Mouse (Mus musculus) hindbrain, embryonic 16.5 days (tissue): ENCODE results near the gene Cga. TPM values are rescaled to one million over a fixed set of nuclear protein-coding genes. Genes with fewer than 3 reads are reported as not detected.

Experiments used
- ATAC-seq: fragments of 200-750 bp; cut with Nextera tagmentation; 2 replicates; pipeline ENCODE4 v1.8.0; 2017; ENCODE audit warnings: moderate TSS enrichment, moderate library complexity
- H3K27ac ChIP-seq: fragments of 300-500 bp; sonication (generic); 2 replicates; pipeline ENCODE4 v1.5.1; 2014; ENCODE audit warnings: low read depth, mild to moderate bottlenecking, control low read depth, low read length, moderate library complexity
- H3K27me3 ChIP-seq: fragments of 300-500 bp; sonication (generic); replicated peaks from 2 replicates; pipeline ENCODE4 v1.6.1; 2014; ENCODE audit warnings: low read length; ENCODE audit not compliant: control insufficient read depth, insufficient read depth
- H3K36me3 ChIP-seq: fragments of 300-500 bp; sonication (generic); 2 replicates; pipeline ENCODE4 v1.6.1; 2014; ENCODE audit warnings: mild to moderate bottlenecking, low read length, moderate library complexity, mixed read lengths; ENCODE audit not compliant: control insufficient read depth, insufficient read depth
- H3K4me1 ChIP-seq: fragments of 300-500 bp; sonication (generic); 2 replicates; pipeline ENCODE4 v1.6.1; 2014; ENCODE audit warnings: low read depth, low read length; ENCODE audit not compliant: control insufficient read depth, insufficient read depth
- H3K4me2 ChIP-seq: fragments of 300-500 bp; sonication (generic); 2 replicates; pipeline ENCODE4 v1.6.1; 2014; ENCODE audit warnings: mild to moderate bottlenecking, low read length, control low read depth, moderate library complexity
- H3K4me3 ChIP-seq: fragments of 300-500 bp; sonication (generic); 2 replicates; pipeline ENCODE4 v1.5.1; 2014; ENCODE audit warnings: mild to moderate bottlenecking, low read length, control low read depth, moderate library complexity
- H3K9ac ChIP-seq: fragments of 300-500 bp; sonication (generic); 2 replicates; pipeline ENCODE4 v1.6.1; 2014; ENCODE audit warnings: low read depth, mild to moderate bottlenecking, control low read depth, low read length, moderate library complexity
- H3K9me3 ChIP-seq: fragments of 300-500 bp; sonication (generic); 2 replicates; pipeline ENCODE4 v1.6.1; 2014; ENCODE audit warnings: mild to moderate bottlenecking, low read length, moderate library complexity; ENCODE audit not compliant: control insufficient read depth
- WGBS: fragments of 180-500 bp; shearing (Covaris S2); extraction: QIAGEN DNeasy Blood & Tissue Kit; methylation state at CpG from one replicate; pipeline ENCODE4 v1.1.7; 2014; 5-methylcytosine and 5-hydroxymethylcytosine counted together
- polyA plus RNA-seq: library from polyadenylated mRNA; unstranded; fragments of >200 nt; fragmentation: Nextera tagmentation; extraction: Ambion mirVana; gene quantifications from 2 replicates; pipeline ENCODE4 v1.2.1, GENCODE M21; 2015

The Cga gene
- polyA plus RNA-seq, 1 experiment from 2014 or later, result 0.48 TPM

- WGBS, result 57% methylated on average over 9 of the region's 9 CpGs
- Histone ChIP-seq H3K4me2 (peak overlapping the region; percentile 84), H3K36me3 (no peaks in the 10 kb centered on the region), H3K9ac (peak overlapping the region; percentile 93; the same call in 1 of the 2 replicates), H3K27me3 (peaks cover 4% of the 10 kb centered on the region), H3K27ac (peak overlapping the region; percentile 94; the same call in 1 of the 2 replicates), H3K4me3 (no peak overlapping the region; the same call in 1 of the 2 replicates), H3K4me1 (peaks cover 20% of the 10 kb centered on the region), H3K9me3 (no peaks in the 10 kb centered on the region)
- no peak for ATAC-seq
Observed at GRCm38 (mm10) chr4:34885631-34886351, 7.8 kb upstream of the Cga start.

DNA sequence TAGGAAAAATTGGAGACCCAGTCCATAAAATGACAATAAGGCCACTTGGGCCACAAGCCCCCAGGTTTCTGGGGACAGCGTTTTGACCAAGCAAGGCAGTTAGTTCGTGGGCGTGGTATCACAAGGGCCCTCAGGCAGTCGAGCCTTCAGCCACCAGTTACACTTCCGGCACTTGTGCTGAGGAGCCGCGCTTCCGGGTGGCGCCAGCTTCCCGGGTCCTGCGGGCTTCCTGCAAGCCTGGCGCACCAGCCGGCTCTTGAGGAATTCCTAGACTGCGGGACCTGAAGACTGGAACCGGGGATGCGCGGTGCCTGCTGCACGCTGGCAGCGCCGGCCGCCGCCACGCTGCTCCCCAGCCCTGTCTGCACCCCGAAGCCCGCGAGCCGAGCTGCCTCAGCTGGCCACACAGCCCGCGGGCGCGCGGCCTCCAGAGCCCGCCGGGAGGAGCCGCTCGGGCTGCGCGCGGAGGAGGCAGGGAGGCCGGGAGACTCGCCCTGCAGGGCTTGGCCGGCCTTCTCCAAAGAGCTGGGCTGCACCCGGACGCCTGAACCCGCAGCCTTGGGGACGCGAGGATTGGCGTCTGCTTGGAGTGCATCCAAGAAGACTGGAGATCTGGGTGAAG is 7.0 kb upstream of the Cga start:
- H3K9ac ChIP-seq, result peak overlapping the region; percentile 93
- peak overlapping the region; percentile 87 for H3K4me3 ChIP-seq
- peak; percentile 78 for ATAC-seq
- under 1% methylated on average over 47 of the region's 48 CpGs for WGBS
- H3K27ac ChIP-seq, result peak overlapping the region; percentile 94
- H3K27me3 ChIP-seq, result peaks cover 4% of the 10 kb centered on the region
- H3K36me3 ChIP-seq, result no peaks in the 10 kb centered on the region
- H3K4me2 ChIP-seq, result peak overlapping the region; percentile 84
- H3K9me3 ChIP-seq, result no peaks in the 10 kb centered on the region
- peaks cover 11% of the 10 kb centered on the region for H3K4me1 ChIP-seq

DNA sequence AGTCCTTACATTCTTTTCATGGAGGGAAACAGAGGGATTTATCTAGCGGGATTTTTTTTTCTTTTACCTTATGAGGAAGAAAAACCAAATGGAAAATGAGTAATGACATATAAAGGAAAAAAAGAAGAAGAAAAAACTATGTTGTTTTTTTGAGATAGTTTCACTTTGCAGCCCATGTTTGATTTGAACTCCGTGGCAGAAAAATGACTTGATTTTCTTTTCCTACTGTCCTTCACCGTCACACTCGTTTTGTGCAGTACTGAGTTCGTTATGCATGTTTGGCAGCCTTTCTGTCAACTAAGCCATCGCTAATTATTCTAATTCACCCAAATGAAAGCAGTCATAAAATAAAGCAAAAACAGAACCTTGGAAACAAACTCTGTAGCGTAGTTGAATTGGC is 6.3 kb upstream of the Cga start:
- H3K9me3 ChIP-seq, result no peaks in the 10 kb centered on the region
- 6% methylated on average over 7 of the region's 7 CpGs for WGBS
- peaks cover 4% of the 10 kb centered on the region for H3K27me3 ChIP-seq
- ATAC-seq, result no peak
- H3K4me1 ChIP-seq, result peaks cover 9% of the 10 kb centered on the region
- no peaks in the 10 kb centered on the region for H3K36me3 ChIP-seq
- peak overlapping the region; percentile 93 for H3K9ac ChIP-seq
- H3K27ac ChIP-seq, result peak overlapping the region; percentile 94; the same call in 1 of the 2 replicates
- H3K4me2 ChIP-seq, result peak overlapping the region; percentile 84
- H3K4me3 ChIP-seq, result peak overlapping the region; percentile 87

DNA sequence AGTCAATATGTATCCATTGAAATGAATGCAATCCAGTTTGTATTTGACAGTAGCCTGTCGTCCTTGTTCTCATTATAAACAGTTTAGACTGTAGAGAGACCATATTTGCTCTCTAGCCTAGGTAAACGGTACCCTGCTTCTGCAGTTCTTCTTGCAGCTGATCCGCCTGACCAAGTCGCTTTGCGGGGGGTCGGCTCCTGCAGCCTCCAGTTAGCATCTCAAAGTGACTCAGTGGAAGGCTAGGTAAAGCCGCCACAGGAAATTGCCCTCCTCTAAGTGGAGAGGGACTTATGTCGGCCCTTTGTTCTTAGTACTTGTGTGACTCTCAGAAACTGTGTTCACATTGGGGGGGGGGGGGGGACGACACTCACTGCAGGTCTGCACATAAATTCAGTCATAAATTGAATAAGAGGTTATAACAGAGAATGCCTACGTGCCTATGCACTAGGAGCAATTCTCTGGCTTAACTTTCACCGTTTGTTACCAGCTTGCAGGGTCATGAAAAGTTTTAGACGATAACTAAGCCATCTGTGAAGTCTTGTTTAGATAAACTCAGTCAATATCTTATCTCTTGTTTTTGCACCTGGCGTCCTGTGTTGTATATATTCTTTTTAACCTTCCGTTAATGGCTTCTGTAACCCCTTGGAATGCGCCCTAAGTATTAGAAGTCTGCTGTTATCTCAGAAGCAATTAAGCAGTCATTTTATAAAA is 4.3 kb upstream of the Cga start:
- H3K27ac ChIP-seq, result no peak overlapping the region
- H3K4me1 ChIP-seq, result peaks cover 4% of the 10 kb centered on the region
- H3K4me3 ChIP-seq, result no peak overlapping the region
- 13% methylated on average over 15 of the region's 15 CpGs for WGBS
- no peak for ATAC-seq
- no peak overlapping the region for H3K9ac ChIP-seq
- peaks cover 4% of the 10 kb centered on the region for H3K27me3 ChIP-seq
- H3K4me2 ChIP-seq, result no peak overlapping the region
- H3K36me3 ChIP-seq, result no peaks in the 10 kb centered on the region
- H3K9me3 ChIP-seq, result no peaks in the 10 kb centered on the region

GRCm38 (mm10) chr4:34889812-34890185 is 3.8 kb upstream of the Cga start:
- H3K4me3 ChIP-seq, result no peak overlapping the region
- peaks cover 4% of the 10 kb centered on the region for H3K4me1 ChIP-seq
- H3K4me2 ChIP-seq, result no peak overlapping the region
- H3K36me3 ChIP-seq, result no peaks in the 10 kb centered on the region
- WGBS, result 27% methylated on average over 2 of the region's 2 CpGs
- H3K9ac ChIP-seq, result no peak overlapping the region
- H3K9me3 ChIP-seq, result no peaks in the 10 kb centered on the region
- no peak for ATAC-seq
- H3K27ac ChIP-seq, result no peak overlapping the region
- peaks cover 4% of the 10 kb centered on the region for H3K27me3 ChIP-seq

DNA sequence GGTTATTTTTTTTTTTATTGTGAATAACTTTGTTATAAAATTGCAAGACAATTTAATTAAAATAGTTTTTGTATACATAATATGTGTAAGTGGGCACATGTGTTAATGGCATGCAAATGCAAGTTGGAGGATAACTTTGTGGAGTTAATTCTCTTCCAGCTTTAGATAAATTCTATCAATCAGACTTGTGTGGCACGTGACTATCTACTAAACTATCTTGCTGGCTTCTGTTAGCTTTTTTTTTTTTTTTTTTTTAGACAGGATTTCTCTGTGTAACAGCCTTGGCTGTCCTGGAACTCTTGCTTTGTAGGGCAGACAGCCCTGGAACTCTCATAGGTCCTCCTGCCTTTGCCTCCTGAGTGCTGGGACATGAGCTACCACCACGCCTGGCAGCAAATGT is 4.9 kb downstream of the Cga start:
- WGBS, result 78% methylated on average over 2 of the region's 2 CpGs
- no peak for ATAC-seq
- Histone ChIP-seq H3K4me2 (no peak overlapping the region), H3K4me3 (no peak overlapping the region), H3K4me1 (no peaks in the 10 kb centered on the region), H3K27ac (no peak overlapping the region), H3K36me3 (no peaks in the 10 kb centered on the region), H3K9me3 (no peaks in the 10 kb centered on the region), H3K27me3 (no peaks in the 10 kb centered on the region), H3K9ac (no peak overlapping the region)

- WGBS, result 88% methylated on average over 1 of the region's 1 CpGs
Observed at GRCm38 (mm10) chr4:34899322-34899721, 5.7 kb downstream of the Cga start.

DNA sequence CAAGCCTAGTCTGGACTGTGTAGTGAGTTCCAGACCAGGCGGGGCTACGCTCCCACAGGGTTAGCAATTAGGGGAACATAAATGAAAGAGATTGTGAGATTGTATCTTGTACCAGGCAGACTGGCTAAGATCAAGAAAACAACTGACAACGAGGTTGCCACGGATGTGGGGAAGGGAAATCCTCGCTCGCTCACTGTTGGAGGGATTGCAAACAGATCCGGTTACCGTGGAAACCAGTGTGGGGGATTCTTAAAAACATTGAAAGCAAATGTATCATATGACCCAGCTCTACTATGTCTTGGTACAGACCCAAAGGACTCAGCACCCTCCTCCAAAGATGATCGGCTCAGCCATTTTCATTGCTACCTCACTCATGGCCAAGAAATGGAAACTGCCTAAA is 6.6 kb downstream of the Cga start:
- no peak overlapping the region for H3K4me3 ChIP-seq
- H3K9me3 ChIP-seq, result no peaks in the 10 kb centered on the region
- H3K4me2 ChIP-seq, result no peak overlapping the region; the same call in 1 of the 2 replicates
- no peak overlapping the region for H3K9ac ChIP-seq
- WGBS, result 54% methylated on average over 9 of the region's 9 CpGs
- no peaks in the 10 kb centered on the region for H3K27me3 ChIP-seq
- H3K27ac ChIP-seq, result no peak overlapping the region
- H3K36me3 ChIP-seq, result no peaks in the 10 kb centered on the region
- peak; percentile 65 for ATAC-seq
- H3K4me1 ChIP-seq, result no peaks in the 10 kb centered on the region

More at GRCm38 (mm10) chr4:34899322-34899721, 5.7 kb downstream of the Cga start:
- Histone ChIP-seq H3K27ac (no peak overlapping the region), H3K4me1 (no peaks in the 10 kb centered on the region), H3K9ac (no peak overlapping the region), H3K36me3 (no peaks in the 10 kb centered on the region), H3K4me3 (no peak overlapping the region), H3K4me2 (no peak overlapping the region), H3K27me3 (no peaks in the 10 kb centered on the region), H3K9me3 (no peaks in the 10 kb centered on the region)
- ATAC-seq, result no peak

DNA sequence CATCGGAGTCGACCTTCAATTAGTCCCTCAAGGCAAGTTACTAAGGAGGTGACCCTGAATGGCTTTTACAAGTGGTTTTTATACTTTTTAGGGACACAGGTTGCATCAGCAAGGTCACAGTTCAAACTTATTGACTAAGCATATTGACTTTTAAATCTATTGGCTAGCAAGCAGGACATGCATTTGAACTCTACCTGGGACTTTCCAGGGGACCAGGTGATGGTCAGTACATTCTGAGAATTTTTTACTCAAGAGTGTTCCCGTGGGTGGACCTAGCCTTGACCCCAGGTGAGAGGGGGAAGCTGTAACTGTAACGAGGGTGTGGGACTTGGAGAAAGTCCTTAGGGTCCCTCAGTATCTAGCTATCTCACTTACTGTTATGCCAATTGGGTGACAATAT is 7.6 kb downstream of the Cga start:
- no peak overlapping the region for H3K27ac ChIP-seq
- H3K4me2 ChIP-seq, result no peak overlapping the region
- no peaks in the 10 kb centered on the region for H3K9me3 ChIP-seq
- ATAC-seq, result no peak
- H3K9ac ChIP-seq, result no peak overlapping the region
- H3K36me3 ChIP-seq, result no peaks in the 10 kb centered on the region
- no peak overlapping the region for H3K4me3 ChIP-seq
- H3K4me1 ChIP-seq, result no peaks in the 10 kb centered on the region
- H3K27me3 ChIP-seq, result no peaks in the 10 kb centered on the region
- 83% methylated on average over 4 of the region's 4 CpGs for WGBS
